Mouse (Mus musculus) left cerebral cortex, postnatal 4 days (tissue): ENCODE measurements around the gene Phactr2. TPM values are rescaled to one million over a fixed set of nuclear protein-coding genes. Genes with fewer than 3 reads are reported as not detected.
A peak's percentile ranks its signal among the peaks of the same experiment; 100 is the strongest.

Experiments
- DNase-seq: peaks from one replicate; pipeline ENCODE4 v3.0.0-alpha.2; 2022
- intact Hi-C: fragments of 180-260 bp; cut with DNase I; formaldehyde crosslinking; loops from one replicate; pipeline ENCODE4 v1.15.1; 2025
- total RNA-seq, 2 experiments: library from RNA; stranded (reverse); gene quantifications; 2 replicates each; pipeline ENCODE4 v1.2.3; 2021

Gene Phactr2
- total RNA-seq, 2 experiments from 2014 or later, result 12.5 to 14.1 TPM

- no peak for DNase-seq
- intact Hi-C loops, result no loop called here
Observed at GRCm38 (mm10) chr10:13180211-13180610, 294.0 kb downstream of the Phactr2 start.

GRCm38 (mm10) chr10:13177973-13178624, 296.1 kb downstream of the Phactr2 start, which contains the start of gene Zc2hc1b:
Gene Zc2hc1b (minus strand): TSS chr10:13178023.
- intact Hi-C loops, result no loop called here
- no peak for DNase-seq

GRCm38 (mm10) chr10:13175866-13176265, 298.3 kb downstream of the Phactr2 start:
- no peak for DNase-seq

GRCm38 (mm10) chr10:13172798-13173221, 301.4 kb downstream of the Phactr2 start:
- intact Hi-C loops, result no loop called here
- DNase-seq, result peak; percentile 57

More at GRCm38 (mm10) chr10:13175866-13176265, 298.3 kb downstream of the Phactr2 start:
- intact Hi-C loops, result no loop called here

- intact Hi-C loops, result no loop called here
- DNase-seq, result no peak
Observed at GRCm38 (mm10) chr10:13171461-13171860, 302.8 kb downstream of the Phactr2 start.

GRCm38 (mm10) chr10:13170739-13171448, 303.3 kb downstream of the Phactr2 start:
- DNase-seq, result peak; percentile 62

GRCm38 (mm10) chr10:13168461-13168860, 305.8 kb downstream of the Phactr2 start:
- intact Hi-C loops, result no loop called here
- no peak for DNase-seq

More at GRCm38 (mm10) chr10:13170739-13171448, 303.3 kb downstream of the Phactr2 start:
- intact Hi-C loops, result no loop called here

GRCm38 (mm10) chr10:13162031-13162430, 312.2 kb downstream of the Phactr2 start:
- intact Hi-C loops, result no loop called here
- DNase-seq, result no peak

GRCm38 (mm10) chr10:13160913-13161312, 313.3 kb downstream of the Phactr2 start:
- no peak for DNase-seq
- intact Hi-C loops, result no loop called here

Other genes with a start within 250 kb of the Phactr2 start
- 10 to 100 TPM; 28.4 to 30.1 TPM for gene Fuca2, start 25.1 kb upstream of the Phactr2 start, total RNA-seq
- 1 to 10 TPM; 8.9 to 9.7 TPM for gene Adat2, start 78.5 kb upstream of the Phactr2 start, total RNA-seq
- gene Pex3, start 78.7 kb upstream of the Phactr2 start, total RNA-seq, result 10 to 100 TPM; 23.4 to 25.5 TPM